Mouse (Mus musculus) kidney, postnatal 10 days (tissue): ENCODE measurements at regions not wholly inside any gene's neighbourhood (a gene's known extent, or its start where the extent isn't known, plus 50 kb on each side); places are given as distances from the start of the nearest gene placed in this dataset.

Experiments used
- DNase-seq: peaks from one replicate; pipeline ENCODE4 v3.0.0; 2021; ENCODE audit warnings: mixed read lengths

DNA sequence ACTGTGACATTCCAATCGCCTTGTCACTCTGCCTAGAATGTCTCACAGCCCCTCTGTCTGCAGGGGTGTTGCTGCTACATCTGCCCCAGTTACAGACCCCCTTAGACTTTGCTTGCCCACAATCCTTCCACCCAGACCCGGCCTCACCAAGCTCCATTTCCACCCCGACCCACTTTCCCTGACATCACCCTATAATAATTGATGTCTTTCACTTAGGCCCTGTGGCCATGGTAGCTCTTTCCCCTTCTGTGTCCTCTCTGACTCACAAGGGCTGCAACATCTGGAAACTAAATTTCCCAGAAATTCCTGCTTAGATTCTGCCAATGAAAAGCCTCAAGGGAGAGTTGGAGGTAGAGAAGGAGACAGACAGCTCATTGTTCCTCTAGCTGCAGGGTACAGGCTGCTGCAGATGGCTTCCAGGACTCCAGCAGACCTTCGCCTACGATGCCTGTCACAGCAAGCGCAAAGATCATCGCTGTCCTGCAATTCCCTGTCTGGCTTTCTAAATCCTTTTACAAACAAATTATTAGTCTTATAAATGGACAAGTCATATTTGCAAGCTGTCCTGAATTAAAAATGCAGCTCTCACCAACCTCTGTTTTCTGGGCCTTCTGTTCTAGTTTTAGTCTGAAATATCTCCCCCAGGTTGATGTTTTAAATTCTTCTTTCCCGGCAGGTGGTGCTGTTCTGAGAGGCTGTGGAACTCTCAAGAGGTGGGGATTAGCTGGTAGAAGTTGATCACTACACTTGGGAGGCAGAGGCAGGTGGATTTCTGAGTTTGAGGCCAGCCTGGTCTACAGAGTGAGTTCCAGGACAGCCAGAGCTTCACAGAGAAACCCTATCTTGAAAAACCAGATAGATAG, 104.9 kb upstream of the Oxgr1 start:
- no peak for DNase-seq

GRCm38 (mm10) chr14:120148803-120149202, 106.6 kb upstream of the Oxgr1 start:
- DNase-seq: no peak

DNA sequence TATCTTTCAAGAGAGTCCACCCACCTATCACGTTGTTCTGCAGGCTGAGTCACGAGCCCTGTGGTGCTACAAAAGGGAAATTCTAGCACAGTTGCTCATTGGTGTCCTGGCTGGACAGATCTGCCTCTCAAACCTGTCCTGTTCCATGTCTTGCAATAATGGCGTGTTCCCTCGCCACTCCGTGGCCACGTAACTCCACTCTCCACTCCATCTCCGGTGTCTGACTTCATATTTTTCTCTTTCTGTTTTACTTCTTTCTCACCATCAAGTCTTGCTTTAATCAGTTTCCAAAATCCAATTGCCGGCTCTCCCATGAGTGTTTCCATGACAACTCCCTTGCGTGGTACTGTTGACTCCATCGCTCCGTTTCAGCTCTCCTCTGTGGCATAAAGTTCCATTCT, 107.1 kb upstream of the Oxgr1 start:
- DNase-seq: no peak

DNA sequence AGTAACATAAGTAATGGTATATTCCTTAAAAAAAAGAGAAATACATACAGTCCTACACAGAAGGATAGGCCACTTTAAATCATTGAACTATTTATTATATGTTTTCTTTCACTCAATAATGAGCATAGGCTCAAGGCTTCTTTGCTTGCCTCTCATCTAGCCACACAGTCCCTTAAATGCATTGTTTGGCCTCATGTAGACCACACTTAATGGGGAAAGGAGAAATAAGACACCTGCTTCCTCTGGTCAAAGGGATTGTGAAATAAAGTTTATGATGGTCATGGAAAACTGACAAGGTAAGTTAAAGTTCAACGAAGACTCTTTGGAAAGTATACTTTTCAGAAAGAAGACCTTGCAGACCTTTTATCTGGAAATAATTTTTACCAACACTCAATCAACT, 108.4 kb upstream of the Oxgr1 start:
- DNase-seq: no peak

GRCm38 (mm10) chr14:120154413-120154812, 112.2 kb upstream of the Oxgr1 start:
- DNase-seq: no peak

GRCm38 (mm10) chr14:120164184-120164583, 111.3 kb upstream of the Mbnl2 start:
- no peak for DNase-seq

GRCm38 (mm10) chr14:120165496-120166045, 109.9 kb upstream of the Mbnl2 start:
- DNase-seq: no peak

DNA sequence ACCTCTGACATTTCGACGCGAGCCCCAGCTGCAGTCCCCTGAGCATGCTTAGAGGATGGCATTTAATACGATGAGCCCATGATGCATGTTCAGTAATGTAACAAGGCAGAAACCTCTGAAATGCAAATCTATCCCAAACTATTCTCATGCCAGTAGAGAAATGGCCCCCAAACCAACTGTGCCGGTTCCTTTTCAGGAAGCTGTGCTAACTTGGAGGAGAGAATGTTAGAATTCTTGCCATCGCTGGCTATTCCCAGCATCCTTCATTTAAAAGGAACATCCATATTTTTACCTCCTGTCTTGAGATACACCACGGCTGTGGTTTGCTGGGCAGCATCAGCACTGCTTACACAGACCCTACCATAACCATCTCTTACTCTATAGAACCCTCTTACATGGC, 104.7 kb upstream of the Mbnl2 start:
- no peak for DNase-seq

DNA sequence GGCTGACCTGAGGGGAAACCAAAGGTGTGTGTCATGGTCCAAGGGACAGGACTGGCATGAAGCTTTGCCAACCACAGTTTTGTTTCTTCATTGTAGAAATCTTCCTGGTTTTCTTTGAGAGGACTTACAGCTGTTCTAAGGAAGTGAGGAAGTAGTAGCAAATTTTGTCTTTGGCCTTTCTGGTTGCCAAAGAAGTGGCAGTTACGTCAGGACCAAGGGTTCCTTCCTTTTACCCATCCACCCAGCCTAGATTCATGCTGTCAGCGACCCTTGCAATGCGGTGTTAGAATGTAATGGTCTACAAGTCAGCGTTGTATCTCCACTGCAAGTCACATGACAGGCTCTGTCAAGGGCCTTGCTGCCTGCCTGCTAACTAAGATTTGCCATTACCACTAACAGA, 103.4 kb upstream of the Mbnl2 start:
- no peak for DNase-seq

- DNase-seq: no peak
These were observed 102.6 kb upstream of the Mbnl2 start for GRCm38 (mm10) chr14:120172844-120173243.

- DNase-seq: no peak
These were observed 100.9 kb upstream of the Mbnl2 start for GRCm38 (mm10) chr14:120174615-120175014.

DNA sequence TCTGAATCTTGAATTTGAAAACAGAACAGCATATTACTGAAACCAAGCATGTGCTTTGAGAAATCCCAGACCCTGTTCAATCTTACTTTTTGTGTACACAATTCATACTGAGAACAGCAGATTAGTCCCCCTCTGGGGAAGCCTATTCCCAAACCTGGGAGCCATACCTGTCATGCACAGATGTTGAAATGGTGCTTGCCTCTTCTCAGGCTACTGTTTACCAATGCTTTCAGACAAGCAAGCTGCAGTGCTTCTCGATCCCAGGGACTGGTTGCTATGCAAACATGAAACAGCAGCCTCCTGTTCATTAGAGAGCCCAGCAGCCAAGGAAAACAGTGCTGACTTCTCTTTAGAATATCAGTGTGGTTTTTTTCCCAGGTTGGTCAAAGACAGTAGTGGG, 80.3 kb upstream of the Mbnl2 start:
- no peak for DNase-seq

DNA sequence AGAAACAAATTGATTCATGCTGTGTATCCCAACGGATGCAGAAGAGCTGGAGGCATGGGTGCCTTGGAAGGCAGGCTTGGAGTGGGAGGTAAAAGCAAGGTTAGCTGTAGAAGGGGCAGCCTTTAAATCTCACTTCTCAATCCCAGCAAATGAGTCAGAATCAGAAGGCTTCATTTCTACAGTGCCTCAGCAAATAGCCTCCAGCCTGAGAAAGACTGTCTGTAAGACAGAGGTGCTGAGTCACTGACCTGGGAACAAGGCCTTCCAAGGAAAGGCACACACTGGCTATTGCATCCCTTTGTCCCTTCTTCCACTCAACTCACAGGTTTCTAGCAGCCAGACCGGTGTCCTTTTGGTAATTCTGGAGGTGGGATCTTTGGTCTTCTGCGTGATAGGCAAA, 63.7 kb upstream of the Mbnl2 start:
- no peak for DNase-seq

DNA sequence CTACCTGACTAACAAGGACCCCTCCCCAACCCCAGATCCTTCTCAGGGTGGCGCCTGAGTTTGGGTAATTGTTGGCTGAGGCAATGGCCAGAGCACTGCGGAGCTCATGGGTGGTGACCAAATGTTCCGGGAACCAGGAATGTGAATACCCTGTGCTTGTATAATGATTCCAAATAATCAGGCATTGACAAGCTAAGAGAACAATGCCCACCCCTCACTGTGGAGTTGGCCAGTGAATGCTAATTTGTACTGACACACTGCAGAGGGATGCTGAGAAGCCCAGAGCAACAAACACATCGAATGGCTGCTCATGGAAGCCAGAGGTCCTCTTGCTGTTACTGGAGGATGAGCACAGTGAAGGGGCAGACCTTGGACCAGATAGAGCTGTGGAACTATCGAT, 62.8 kb upstream of the Mbnl2 start:
- DNase-seq: no peak

DNA sequence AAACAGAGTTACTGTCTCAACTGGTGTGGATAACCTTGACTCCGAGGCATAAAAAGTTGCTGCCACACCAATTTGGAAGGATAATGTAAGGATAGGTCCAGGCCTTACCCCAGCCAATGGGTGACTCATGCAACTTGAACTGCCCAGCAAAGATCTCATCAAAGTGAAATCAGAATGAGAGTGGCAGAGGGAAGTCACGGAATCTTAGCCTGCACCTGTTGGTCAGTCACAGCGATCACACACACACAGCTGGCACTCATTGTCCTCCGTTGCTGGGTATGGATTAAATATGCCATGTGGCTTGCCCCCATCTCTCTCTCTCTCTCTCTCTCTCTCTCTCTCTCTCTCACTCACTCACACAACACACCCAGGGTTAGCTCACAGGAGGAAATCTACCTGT, 56.2 kb upstream of the Mbnl2 start:
- DNase-seq: no peak

GRCm38 (mm10) chr14:120223528-120224201, 51.8 kb upstream of the Mbnl2 start:
- no peak for DNase-seq

DNA sequence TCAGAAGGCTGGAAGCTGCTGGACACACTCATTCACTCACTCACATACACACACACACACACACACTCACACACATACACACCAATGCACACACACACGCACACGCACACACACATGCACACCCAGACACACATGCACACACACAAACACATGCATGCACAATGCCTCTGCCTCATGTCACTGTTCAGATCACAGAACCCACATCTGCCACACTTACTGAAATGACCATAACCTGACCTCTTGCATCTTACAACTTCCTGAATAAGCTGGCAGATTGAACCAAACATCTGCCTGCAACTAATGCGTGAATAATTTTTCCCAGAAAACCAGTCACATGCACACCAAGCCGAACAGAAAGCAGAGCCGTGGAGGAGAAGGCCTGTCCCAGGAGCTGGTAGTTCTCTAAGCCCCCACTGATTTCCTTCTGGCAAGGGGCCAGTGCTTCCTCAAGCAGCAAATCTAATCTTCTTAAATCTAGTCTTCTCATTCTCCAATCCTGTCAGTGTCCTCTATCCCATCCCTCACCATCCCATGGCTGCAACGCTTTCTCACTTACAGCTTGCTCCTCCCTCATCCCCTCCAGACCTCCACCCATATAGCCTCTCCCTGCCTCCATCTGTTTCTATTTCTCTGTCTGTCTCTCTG, 51.1 kb upstream of the Mbnl2 start:
- DNase-seq: peak; percentile 65

GRCm38 (mm10) chr14:120225657-120226056, 49.8 kb upstream of the Mbnl2 start:
- DNase-seq: no peak
